Mouse (Mus musculus) heart, postnatal 14 days (tissue): ENCODE data around the gene Ttc38. TPM values are rescaled to one million over a fixed set of nuclear protein-coding genes. Genes with fewer than 3 reads are reported as not detected.

Experiments
- DNase-seq, 2 experiments: peaks; one replicate each; pipeline ENCODE4 v3.0.0; 2021 to 2022
- intact Hi-C: fragments of 180-260 bp; cut with DNase I; formaldehyde crosslinking; loops from one replicate; pipeline ENCODE4 v1.15.1; 2025
- total RNA-seq, 2 experiments: library from RNA; stranded (reverse); gene quantifications; 2 replicates each; pipeline ENCODE4 v1.2.3; 2021

Ttc38 gene
- total RNA-seq, 2 experiments from 2014 or later, result 12.4 to 13.3 TPM

DNA sequence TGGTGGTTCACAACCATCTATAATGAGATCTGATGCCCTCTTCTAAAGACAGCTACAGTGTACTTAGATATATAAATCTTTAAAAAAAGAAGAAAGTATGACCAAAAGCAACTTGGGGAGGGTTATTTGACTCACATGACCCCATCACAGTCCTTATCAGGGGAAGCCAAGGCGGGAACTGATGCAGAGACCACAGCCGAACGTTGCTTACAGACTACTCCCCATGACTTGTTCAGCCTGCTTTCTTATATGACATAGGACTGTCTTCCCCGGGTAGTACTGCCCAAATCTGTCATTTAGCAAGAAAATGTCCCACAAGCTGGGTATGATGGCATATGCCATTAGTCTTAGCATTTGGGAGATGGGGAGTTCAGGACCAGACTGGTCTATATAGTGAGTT, 57.1 kb downstream of the Ttc38 start:
- no peak for DNase-seq
- intact Hi-C loops, result no loop called here

DNA sequence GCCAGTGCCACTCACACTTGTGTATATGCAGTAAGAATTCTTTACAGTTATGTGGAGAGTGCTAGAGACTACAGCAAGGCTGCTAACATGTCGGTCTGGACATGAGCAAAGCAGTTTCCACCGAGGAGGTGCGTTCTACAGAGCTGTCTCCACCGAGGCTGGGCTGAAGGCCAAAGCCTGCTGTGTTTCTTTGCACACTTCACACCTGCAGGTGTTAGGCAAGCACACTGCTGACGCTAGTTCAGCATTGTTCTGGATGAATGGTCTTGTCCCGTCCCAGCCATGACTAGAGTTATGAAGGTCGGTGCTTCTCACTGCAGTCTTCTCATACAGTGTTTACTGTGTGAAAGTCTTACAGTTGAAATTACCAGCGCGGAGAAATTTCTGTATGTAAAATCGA, 59.9 kb downstream of the Ttc38 start:
- DNase-seq, result no peak
- intact Hi-C loops, result no loop called here

DNA sequence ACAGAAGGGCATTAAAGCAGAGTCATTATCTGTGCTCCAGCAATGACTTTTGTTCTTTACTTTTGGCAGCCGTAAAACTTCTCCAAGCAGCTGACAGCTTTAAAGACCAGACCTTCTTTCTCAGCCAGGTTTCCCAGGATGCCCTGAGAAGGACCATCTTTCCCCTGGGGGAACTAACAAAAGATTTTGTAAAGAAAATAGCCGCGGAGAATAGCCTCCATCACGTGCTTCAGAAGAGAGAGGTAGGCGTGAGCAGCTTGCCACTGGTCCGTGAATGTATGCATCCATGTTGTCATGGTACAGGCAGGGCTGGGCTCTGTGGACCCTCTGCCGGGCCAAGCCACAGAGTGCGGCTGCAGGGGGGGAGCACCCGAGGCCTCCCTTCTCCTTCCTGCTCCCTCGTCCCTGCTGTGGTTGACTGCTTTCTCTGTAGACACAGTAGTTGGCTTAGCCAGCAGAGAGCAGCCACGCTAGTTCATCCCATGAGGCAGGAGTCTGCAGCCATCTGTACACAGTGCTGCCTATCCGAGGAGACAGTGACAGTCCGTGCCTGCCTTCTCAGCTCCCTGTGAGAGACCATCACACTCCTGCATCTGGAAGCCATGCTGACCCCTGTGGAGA, 60.5 kb downstream of the Ttc38 start:
- DNase-seq, result no peak
- intact Hi-C loops, result no loop called here

DNA sequence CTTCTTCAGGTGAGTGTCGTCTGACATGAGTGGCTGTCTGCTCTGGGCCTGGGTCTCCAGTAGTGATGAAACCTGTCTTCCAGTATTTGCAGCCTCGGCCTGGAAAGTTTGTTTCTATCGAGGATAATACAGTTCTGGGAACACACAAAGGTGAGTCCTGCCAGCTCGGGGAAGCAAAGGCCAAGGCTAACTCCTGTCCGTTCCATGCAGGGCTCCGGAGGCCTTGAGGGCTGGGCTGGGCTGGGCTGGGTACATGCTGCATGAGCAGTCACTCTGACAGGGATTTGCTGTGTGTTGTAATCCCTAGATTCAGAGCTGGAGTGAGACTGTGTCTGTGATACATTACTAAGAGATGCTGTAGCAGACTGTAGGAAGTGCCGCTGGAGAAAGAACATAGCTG, 61.8 kb downstream of the Ttc38 start:
- DNase-seq, result no peak
- intact Hi-C loops, result no loop called here

DNA sequence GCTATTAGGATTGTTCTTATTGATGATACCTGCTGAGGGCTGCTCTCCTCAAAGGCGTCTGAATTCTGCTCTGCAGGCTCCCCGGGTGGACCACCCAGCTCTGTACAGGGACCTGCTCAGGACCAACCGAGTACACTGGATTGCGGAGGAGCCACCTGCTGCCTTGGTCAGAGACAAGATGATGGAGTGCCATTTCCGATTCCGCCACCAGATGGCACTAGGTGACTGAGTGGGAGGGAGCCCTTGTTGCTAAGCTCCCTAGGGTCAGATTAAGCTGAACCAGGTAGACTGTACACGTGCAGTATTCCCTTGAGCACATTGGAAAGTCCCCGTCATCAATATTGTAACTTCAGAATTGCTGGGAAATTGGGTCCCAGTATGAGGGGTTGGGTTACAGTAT, 64.2 kb downstream of the Ttc38 start:
- DNase-seq, result peak; percentile 76 to 88
- intact Hi-C loops, result loop anchor here (2.0 to 5.0 kb wide), 2 partner anchors 143 to 241 kb away; no protein-coding TSS in a partner anchor

DNA sequence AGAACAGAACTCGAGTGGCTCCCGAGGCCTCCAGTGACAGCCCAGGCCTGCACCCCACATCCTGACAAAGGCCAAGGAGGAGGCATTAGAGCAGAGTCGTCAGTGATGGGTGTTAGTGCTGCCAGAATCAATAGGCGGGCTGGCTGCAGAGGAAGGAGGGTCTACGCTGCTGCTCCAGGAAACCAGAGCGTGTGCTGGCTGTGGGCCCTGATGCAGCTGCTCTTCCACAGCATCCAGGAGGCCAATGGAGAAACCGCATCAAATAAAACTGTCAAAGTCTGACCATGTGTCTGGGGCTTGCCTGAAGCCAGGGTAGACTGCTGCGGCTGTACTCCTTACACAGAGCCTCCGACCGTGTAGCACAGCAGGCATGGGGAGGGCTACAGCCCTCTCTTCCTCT, 65.0 kb downstream of the Ttc38 start:
- DNase-seq, result no peak
- intact Hi-C loops, result loop anchor here (2.0 to 5.0 kb wide), 2 partner anchors 142 to 240 kb away; no protein-coding TSS in a partner anchor

DNA sequence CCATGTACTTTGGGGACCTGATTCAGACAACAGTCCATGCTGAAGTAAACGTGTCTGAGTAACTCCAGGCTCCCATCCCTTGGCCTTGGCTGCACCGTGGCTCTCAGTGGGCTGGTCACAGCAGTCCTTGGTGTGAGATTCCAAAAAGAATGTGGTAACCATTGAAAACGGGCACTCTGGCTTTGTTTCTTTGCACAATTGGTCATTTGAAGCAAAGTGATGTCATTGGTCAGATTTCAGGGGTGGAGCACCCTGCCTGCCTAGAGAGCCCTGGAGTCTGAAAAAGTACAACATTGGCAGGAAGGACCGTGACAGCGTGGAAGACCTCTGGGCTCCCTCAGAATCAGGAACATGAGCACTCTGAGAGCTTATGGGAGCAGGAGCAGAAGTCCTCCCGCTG, 67.3 kb downstream of the Ttc38 start:
- intact Hi-C loops, result loop anchor here (5.0 kb wide), 1 partner anchor 238 kb away; no protein-coding TSS in a partner anchor

DNA sequence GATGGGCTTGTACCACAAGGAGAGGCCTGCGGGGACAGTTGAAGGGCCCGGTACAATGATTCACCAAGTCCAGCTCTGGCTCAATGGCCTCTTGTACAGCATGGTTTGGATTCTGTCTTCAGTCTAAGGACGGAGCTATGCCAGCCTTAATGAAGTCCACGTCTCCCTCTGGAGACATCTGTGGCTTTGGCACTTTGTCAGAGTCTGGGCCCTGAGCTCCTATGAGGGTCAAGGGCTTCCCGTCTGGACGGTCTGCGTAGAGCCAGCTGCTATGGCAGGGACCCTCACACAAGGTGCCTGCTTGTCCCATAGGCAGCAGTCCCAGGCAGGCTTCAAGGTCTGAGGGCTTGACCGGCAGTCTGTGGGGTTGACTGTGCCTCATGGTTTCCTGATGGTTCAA, 68.2 kb downstream of the Ttc38 start:
- intact Hi-C loops, result no loop called here
- DNase-seq, result no peak

More for the DNA sequence above, 67.3 kb downstream of the Ttc38 start:
- no peak for DNase-seq

DNA sequence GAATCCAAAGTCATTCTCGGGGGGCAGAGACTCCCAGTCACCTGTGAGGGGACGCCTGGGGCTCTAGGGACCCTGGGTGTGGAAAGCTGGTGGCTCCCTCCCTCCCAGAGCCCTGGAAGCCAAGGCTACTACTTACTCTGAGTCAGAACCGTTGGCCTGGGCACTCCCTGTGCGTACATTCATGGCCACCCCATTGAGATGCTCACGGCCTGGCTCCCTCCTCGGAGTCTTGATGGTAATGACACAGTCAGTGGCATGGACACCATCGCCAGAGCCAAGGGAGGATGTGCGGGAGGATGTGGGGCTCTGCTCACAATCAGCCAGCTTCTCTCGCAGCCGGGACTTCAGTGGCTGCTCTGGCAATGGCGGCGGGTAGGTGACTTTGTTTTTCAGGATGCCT, 68.7 kb downstream of the Ttc38 start:
- no peak for DNase-seq
- intact Hi-C loops, result no loop called here

DNA sequence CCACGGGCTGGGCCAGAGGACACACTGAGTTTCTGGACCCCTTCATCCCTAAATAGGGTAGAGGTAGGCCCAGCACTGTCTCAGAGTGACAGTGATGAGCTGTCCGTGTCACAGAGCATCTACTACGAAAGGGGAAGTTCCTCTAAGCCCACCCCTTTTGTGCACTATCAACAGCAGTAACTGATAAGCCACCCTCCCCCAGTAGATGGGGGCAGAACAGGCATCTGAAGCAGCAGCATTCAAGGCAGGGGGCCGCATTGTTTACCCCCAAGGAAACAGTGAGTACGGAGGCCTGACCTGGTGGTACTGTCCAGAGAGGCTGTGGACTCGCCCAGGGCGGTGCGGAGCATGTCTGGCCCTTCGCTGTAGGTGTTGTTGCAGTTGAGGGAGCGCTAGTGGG, 70.4 kb downstream of the Ttc38 start:
- DNase-seq, result no peak
- intact Hi-C loops, result no loop called here

DNA sequence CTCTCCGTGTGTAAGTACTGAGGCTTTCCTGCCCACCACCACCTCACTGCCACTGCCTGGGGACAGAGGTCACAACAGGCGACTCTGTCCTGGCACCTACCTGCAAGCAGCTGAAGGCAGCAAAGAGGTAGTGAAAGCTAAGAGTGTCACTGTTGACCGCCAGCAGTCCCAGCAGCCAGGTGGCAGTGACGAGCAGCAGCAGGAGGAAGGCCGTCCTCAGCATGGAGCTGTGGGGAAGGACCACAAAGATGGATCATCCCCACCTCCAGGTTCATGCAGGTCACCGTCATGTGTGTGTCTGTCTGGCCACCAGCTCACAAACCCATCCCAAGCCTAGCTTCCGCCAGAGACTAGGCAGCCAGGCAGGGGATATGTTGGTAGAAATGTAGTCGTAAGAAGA, 71.7 kb downstream of the Ttc38 start:
- intact Hi-C loops, result no loop called here
- peak in 1 of 2 experiments; percentile 25 for DNase-seq

Other genes starting within 250 kb of the Ttc38 start
- gene Wnt7b, start 249.8 kb upstream of the Ttc38 start, total RNA-seq, result under 1 TPM; 0.20 to 0.88 TPM
- 10 to 100 TPM; 50.7 to 60.1 TPM for gene Ppara, start 97.3 kb upstream of the Ttc38 start, total RNA-seq
- 10 to 100 TPM; 31.0 to 33.8 TPM for gene Cdpf1, start 20.6 kb upstream of the Ttc38 start, total RNA-seq
- gene Pkdrej, start 10.6 kb upstream of the Ttc38 start, total RNA-seq, result 1 to 10 TPM; 2.0 to 2.1 TPM
- gene Gtse1, start 27.4 kb downstream of the Ttc38 start, total RNA-seq, result 1 to 10 TPM; 1.4 to 2.3 TPM
- gene Trmu, start 47.0 kb downstream of the Ttc38 start, total RNA-seq, result 10 to 100 TPM; 25.9 to 28.7 TPM
- gene Celsr1, start 201.5 kb downstream of the Ttc38 start, total RNA-seq, result 10 to 100 TPM in 1 of 2 experiments, 1 to 10 TPM in 1; 10.0 to 11.5 TPM
- 10 to 100 TPM; 32.4 to 35.0 TPM for gene Gramd4, start 225.4 kb downstream of the Ttc38 start, total RNA-seq